Mouse (Mus musculus): ENCODE results near the gene Higd1c. TPM values are rescaled to one million over a fixed set of nuclear protein-coding genes. Genes with fewer than 3 reads are reported as not detected.
A peak's percentile ranks its signal among the peaks of the same experiment; 100 is the strongest.
"Not testable (repeated sequence)": the region's sequence is repeated elsewhere in the genome, so short reads cannot be mapped to it uniquely, and the experiment has no call there.

The Higd1c gene
- total RNA-seq, 2 experiments from 2014 or later: not detected

- no peak for TF ChIP-seq CTCF (conservative IDR thresholded peaks at IDR 0.05)
- DNase-seq (ENCODE audit: low spot score in 2 of 2): no peak
- H3K4me3 ChIP-seq: no peak overlapping the region
- H3K27ac ChIP-seq: no peak overlapping the region
Observed at GRCm38 (mm10) chr15:100403318-100404000, 39.1 kb downstream of the Higd1c start.

DNA sequence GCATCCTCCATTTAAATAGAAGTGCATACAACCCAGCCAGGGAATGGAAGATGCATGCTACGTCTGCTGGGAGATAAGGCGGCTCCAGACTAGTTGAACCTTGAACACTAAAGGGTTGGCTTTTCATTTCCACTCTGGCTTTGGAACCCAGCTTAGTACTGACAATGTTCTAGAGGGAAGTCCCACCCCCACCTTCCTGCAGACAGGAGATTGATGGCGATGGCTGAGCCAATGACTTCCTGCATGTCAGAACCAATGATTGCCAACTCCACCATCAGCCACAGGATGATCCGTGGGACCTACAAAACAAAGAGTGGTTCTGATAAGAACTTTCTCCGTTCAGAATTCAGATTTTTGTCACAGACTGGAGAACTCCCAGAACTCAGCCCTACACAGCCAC lies 41.7 kb downstream of the Higd1c start:
- no peak for TF ChIP-seq CTCF (conservative IDR thresholded peaks at IDR 0.05)
- Histone ChIP-seq H3K4me3 (no peak overlapping the region), H3K27ac (no peak overlapping the region)
- DNase-seq (ENCODE audit: low spot score in 2 of 2): no peak

DNA sequence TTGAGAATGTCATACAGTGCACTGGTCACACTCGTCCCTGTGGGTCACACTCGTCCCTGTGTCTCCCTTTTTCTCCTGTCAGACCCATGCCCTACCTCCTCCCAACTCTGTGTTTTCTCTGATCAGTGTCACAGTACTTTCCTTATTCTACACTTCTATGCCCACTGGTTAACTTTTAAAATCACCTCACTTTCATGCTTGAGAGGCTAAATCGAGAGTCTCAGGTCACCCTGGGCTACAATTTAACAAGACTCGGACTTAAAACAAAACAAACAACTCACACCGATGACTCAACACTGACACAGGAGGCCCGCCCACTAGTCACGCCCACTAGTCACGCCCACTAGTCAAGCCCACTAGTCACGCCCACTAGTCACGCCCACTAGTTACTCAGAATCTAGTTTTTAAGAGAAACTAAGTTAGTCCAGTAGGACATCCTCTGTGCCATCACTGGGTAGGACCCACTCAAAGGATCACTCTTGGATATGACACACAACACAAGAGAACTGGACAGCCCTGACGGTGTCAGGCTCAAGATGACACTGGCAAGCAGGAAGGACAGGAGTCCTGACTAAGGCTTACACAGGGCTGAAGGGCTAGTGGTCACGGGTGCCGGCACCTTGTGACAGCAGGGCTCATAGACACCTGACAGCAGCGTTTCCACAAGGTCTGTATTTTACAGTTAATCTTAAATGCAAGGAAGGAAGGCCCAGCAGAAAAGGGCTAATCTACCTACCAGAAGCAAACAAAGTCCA lies 46.8 kb downstream of the Higd1c start:
- no peak overlapping the region for H3K4me3 ChIP-seq
- no peak for TF ChIP-seq CTCF (conservative IDR thresholded peaks at IDR 0.05)

DNA sequence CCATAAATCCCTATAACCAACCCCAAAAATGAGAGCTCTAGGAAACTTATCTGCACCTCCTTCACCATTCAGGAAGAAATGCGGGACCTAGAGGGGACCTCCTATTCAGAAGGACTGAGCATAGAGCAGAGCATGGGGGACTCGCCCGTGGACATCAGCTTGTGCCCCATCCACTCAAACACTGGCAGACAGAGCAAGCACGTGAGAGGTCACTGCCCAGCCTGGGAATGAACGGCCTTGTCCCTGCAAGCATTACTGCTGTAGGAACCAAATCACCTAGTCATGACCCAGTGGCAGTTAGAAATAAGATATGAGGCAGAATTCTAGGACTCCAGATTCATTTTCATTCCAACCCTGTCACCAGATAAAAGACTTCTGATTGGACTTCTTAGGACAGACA lies 47.4 kb downstream of the Higd1c start:
- Histone ChIP-seq H3K27ac (no peak overlapping the region), H3K4me3 (no peak overlapping the region)
- TF ChIP-seq CTCF (conservative IDR thresholded peaks at IDR 0.05): no peak

More for the DNA sequence above, 46.8 kb downstream of the Higd1c start:
- no peak overlapping the region for H3K27ac ChIP-seq
- no peak for DNase-seq (ENCODE audit: low spot score in 2 of 2)

DNA sequence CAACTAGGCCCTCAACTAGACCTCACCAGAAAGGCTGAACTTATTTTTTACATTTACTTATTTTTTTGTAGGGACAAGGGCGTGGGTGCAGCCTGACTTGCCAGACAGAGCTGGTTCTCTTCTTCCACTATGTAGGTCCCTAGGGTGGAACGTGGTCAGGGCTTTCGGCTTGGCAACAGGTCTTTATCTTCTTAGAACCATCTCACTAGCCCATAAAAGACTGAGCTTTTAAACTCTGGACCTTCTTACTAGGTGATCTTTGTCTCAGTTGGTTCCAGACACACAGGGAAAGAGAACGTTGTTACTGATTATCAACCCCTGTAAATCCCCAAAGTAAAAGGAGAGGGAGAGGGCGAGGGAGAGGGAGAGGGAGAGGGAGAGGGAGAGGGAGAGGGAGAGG lies 49.0 kb downstream of the Higd1c start:
- Histone ChIP-seq H3K27ac (no peak overlapping the region), H3K4me3 (no peak overlapping the region)
- DNase-seq (ENCODE audit: low spot score in 2 of 2): no peak
- no peak for TF ChIP-seq CTCF (conservative IDR thresholded peaks at IDR 0.05)

More for the DNA sequence above, 47.4 kb downstream of the Higd1c start:
- no peak for DNase-seq (ENCODE audit: low spot score in 2 of 2)

DNA sequence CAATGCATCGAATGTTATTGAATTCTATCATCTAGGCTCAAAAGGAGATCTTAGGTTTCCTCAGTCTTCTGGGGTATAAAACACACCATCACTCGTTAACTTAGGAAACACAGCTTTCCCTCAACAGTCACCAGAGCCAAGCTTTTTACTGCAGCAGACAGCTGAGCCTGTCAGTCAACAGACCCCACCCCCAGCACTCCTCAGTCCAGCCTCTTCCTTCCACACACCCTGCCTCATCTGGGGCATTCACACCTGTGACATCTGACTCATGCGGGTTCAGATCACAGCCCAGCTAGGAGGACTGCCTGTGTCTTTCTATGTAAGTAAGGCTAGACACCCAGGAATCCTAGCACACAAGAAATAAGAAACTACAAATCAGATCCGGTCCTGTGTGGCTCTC lies 49.7 kb downstream of the Higd1c start:
- no peak for TF ChIP-seq CTCF (conservative IDR thresholded peaks at IDR 0.05)
- Histone ChIP-seq H3K27ac (no peak overlapping the region), H3K4me3 (no peak overlapping the region)
- DNase-seq (ENCODE audit: low spot score in 2 of 2): no peak

- no peak for DNase-seq (ENCODE audit: low spot score in 2 of 2)
- H3K27ac ChIP-seq: no peak overlapping the region
- H3K4me3 ChIP-seq: no peak overlapping the region
- no peak for TF ChIP-seq CTCF (conservative IDR thresholded peaks at IDR 0.05)
Observed at GRCm38 (mm10) chr15:100414942-100415341, 50.6 kb downstream of the Higd1c start.

GRCm38 (mm10) chr15:100415684-100416083 lies 51.3 kb downstream of the Higd1c start:
- no peak for TF ChIP-seq CTCF (conservative IDR thresholded peaks at IDR 0.05)
- DNase-seq (ENCODE audit: low spot score in 2 of 2): no peak
- Histone ChIP-seq H3K27ac (no peak overlapping the region), H3K4me3 (no peak overlapping the region)

GRCm38 (mm10) chr15:100417854-100418450 lies 53.6 kb downstream of the Higd1c start:
- no peak for TF ChIP-seq CTCF (conservative IDR thresholded peaks at IDR 0.05)
- DNase-seq (ENCODE audit: low spot score in 2 of 2): no peak
- Histone ChIP-seq H3K27ac (no peak overlapping the region), H3K4me3 (no peak overlapping the region)

DNA sequence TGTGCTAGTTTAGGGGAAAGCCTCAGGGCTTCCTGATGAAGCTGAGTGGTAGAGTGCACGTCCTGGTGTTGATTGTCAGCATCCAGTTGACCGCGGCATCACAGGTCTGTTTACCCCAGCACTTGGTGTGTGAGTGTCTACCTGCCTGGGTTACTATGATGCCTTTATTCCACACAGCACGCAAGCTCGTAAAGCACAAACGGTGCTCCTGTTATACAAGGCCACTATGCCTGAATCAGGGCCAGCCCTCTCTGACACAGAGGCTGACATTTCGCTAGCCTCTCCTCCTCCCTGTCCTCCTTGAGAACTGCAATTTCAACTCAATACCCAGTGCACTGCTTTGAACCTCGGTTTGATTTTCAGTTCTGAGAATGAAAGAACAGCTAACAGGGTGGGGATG lies 55.0 kb downstream of the Higd1c start:
- Histone ChIP-seq H3K4me3 (no peak overlapping the region), H3K27ac (no peak overlapping the region)
- no peak for TF ChIP-seq CTCF (conservative IDR thresholded peaks at IDR 0.05)
- DNase-seq (ENCODE audit: low spot score in 2 of 2): no peak

DNA sequence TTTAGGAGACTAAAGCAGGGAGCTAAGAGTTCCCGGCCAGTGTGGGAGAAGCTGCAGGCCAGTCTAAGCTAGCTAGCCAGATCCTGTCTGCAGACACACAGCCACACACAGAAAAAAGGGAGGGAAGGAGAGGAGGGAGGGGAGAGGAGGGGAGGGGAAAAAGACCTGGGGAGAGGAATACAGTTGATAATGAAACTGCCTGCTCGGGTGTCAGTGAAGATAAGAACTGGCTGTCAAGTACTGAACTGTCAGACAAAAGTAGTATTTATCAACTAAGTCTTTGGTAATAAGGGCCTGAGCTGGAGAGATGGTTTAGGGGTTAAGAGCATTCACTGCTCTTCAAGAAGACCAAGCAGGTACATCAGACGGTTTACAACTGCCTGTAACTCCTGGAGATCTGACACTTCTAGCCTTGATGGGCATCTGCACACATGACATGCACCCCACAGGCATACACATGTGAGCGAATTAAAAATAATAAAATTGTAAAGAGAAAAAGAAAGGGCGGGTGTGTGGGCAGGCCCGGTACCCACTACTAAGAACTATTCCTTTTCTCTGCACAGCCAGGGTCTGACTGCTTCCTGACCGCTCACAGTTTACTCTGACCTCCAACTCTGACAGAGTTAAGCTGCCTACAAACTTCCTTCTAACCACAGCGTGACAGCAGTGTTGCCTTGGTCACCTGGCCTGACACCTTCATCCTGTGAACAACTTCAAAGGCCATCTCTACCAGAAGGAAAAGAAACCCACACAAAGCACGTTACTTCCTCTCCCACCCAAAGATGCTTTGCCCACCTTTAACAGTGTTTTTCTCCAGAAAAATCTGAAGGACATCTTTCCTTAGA lies 55.8 kb downstream of the Higd1c start:
- no peak for DNase-seq (ENCODE audit: low spot score in 2 of 2)
- H3K4me3 ChIP-seq: no peak overlapping the region
- TF ChIP-seq CTCF (conservative IDR thresholded peaks at IDR 0.05): no peak
- H3K27ac ChIP-seq: no peak overlapping the region

DNA sequence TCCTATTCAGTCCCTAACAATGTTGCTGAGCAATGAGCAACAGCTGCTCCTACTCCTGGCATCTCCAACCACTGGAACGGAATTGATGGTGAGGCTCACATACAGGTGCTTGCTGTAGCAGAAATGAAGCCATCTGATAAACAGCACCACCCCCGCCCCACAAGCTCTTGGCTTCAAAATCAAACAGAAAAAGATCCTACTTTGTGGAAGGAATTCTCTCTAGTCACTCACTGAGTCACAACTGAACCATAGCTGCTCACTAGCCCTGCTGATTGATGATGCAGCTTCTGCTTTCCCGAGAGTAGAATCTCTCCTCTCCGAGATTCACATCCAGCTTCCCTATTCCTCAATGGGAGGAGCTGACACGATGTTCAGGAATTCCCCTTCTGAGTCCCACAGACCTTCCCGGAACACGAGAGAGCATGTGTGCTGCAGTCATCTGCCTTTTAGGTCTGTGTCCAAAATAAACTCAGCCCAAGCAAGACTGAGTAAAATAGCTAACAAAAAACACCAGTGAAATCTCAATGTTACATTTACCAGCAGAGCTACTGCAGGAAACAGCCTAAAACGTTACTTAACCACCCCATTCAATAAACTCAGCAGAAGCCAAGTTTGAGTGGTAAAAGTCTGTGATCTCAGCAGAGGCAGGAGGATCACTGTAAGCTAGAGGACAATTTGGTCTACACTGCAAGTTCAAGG lies 56.9 kb downstream of the Higd1c start:
- Histone ChIP-seq H3K4me3 (peak overlapping the region; percentile 40), H3K27ac (peak overlapping the region; percentile 41; the same call in 1 of the 2 replicates)
- DNase-seq (ENCODE audit: low spot score in 2 of 2): no peak
- no peak for TF ChIP-seq CTCF (conservative IDR thresholded peaks at IDR 0.05)

- not testable (repeated sequence) for DNase-seq (ENCODE audit: low spot score in 2 of 2)
- Histone ChIP-seq H3K27ac (peak within 1 kb of the TSS; percentile 83), H3K4me3 (peak within 1 kb of the TSS; percentile 88)
Observed at GRCm38 (mm10) chr15:100421758-100422197, 57.4 kb downstream of the Higd1c start, which contains the start of gene Gm5475. Gm5475 (plus strand) TSS chr15:100422147.
